9 mouse cellular contexts compared by ENCODE assay signal in genomic region chr12:70784240-70784705, GRCm38 (mm10). TPM values are rescaled to one million over a fixed set of nuclear protein-coding genes. Genes with fewer than 3 reads are reported as not detected.
DNase-seq lines count a peak whose midpoint lies in the region; ATAC-seq and TF ChIP-seq lines count a peak whose summit lies in the region.
"Had no signal": no experiment of that assay in that cellular context is flagged by ENCODE, and none has a peak within 500 bp of the region (broad histone marks: within the 10 kb centered on the region; RNA-seq: fewer than 3 reads in every experiment).

No protein-coding gene starts in this region.

- no peaks in the 10 kb centered on the region; the same call in 1 of the 2 replicates for H3K27me3 ChIP-seq in midbrain, embryonic 10.5 days (ENCODE audit: low read depth, poor library complexity, severe bottlenecking)
- H3K27me3 ChIP-seq in midbrain, postnatal 0 days (ENCODE audit: insufficient read depth, low read length) = no peaks in the 10 kb centered on the region
- no peaks in the 10 kb centered on the region for H3K27me3 ChIP-seq in forebrain, embryonic 13.5 days
- H3K27me3 ChIP-seq in limb, embryonic 12.5 days = peaks cover 7% of the 10 kb centered on the region; the same call in 1 of the 2 replicates
- H3K27me3 ChIP-seq in neural tube, embryonic 13.5 days = no peaks in the 10 kb centered on the region

- peak overlapping the region; percentile 35 for H3K4me3 ChIP-seq in midbrain, embryonic 10.5 days
- H3K4me3 ChIP-seq in midbrain, postnatal 0 days (ENCODE audit: low read depth, low read length) = no peak overlapping the region
- no peak overlapping the region for H3K4me3 ChIP-seq in forebrain, embryonic 13.5 days
- no peak overlapping the region for H3K4me3 ChIP-seq in limb, embryonic 12.5 days (replicated peaks)
- H3K4me3 ChIP-seq in neural tube, embryonic 13.5 days = no peak overlapping the region
- H3K4me3 ChIP-seq in gastrocnemius, adult 2 months = no peak overlapping the region

- no peak for ATAC-seq in midbrain, postnatal 0 days (ENCODE audit: low FRiP score)
- no peak for ATAC-seq in forebrain, embryonic 13.5 days
- ATAC-seq in limb, embryonic 12.5 days (ENCODE audit: insufficient number of reproducible peaks, insufficient read depth, low FRiP score, low TSS enrichment, low read depth) = no peak
- 0 out of 2 replicates have a peak, but pooled peaks have one; percentile 15 for ATAC-seq in neural tube, embryonic 13.5 days (ENCODE audit: low read depth)
- no peak for ATAC-seq in megakaryocyte progenitor cell, adult 5-6 weeks (replicated peaks; ENCODE audit: poor library complexity)

- peaks cover 32% of the 10 kb centered on the region for H3K4me1 ChIP-seq in midbrain, embryonic 10.5 days
- no peaks in the 10 kb centered on the region for H3K4me1 ChIP-seq in midbrain, postnatal 0 days (ENCODE audit: insufficient read depth, low read length)
- H3K4me1 ChIP-seq in forebrain, embryonic 13.5 days = peaks cover 15% of the 10 kb centered on the region
- peaks cover 17% of the 10 kb centered on the region for H3K4me1 ChIP-seq in limb, embryonic 12.5 days (replicated peaks)
- peaks cover 19% of the 10 kb centered on the region; the same call in 1 of the 2 replicates for H3K4me1 ChIP-seq in neural tube, embryonic 13.5 days (replicated peaks)

- TF ChIP-seq CTCF in midbrain, postnatal 0 days (IDR thresholded peaks at IDR 0.05) = no peak
- TF ChIP-seq CTCF in gastrocnemius, adult 2 months (IDR thresholded peaks at IDR 0.05) = no peak

- peak overlapping the region; percentile 65 for H3K27ac ChIP-seq in midbrain, embryonic 10.5 days (replicated peaks)
- no peak overlapping the region for H3K27ac ChIP-seq in midbrain, postnatal 0 days (ENCODE audit: low read depth, low read length)
- no peak overlapping the region for H3K27ac ChIP-seq in forebrain, embryonic 13.5 days
- no peak overlapping the region for H3K27ac ChIP-seq in limb, embryonic 12.5 days
- H3K27ac ChIP-seq in neural tube, embryonic 13.5 days (replicated peaks) = no peak overlapping the region
- H3K27ac ChIP-seq in gastrocnemius, adult 2 months = no peak overlapping the region

- intact Hi-C loops in gastrocnemius, adult 2 months (cut with DNase I) = no loop called here
- intact Hi-C loops in gastrocnemius, postnatal 14 days (cut with DNase I; ENCODE audit: low total_unique reads) = no loop called here

- no peak overlapping the region for H3K4me2 ChIP-seq in midbrain, postnatal 0 days (ENCODE audit: low read depth, low read length, poor library complexity, severe bottlenecking)
- peak overlapping the region; percentile 37; the same call in 1 of the 2 replicates for H3K4me2 ChIP-seq in forebrain, embryonic 13.5 days
- peak overlapping the region; percentile 36 for H3K4me2 ChIP-seq in limb, embryonic 12.5 days
- peak overlapping the region; percentile 37 for H3K4me2 ChIP-seq in neural tube, embryonic 13.5 days

- no peak overlapping the region for H3K9ac ChIP-seq in midbrain, postnatal 0 days (replicated peaks; ENCODE audit: low read length, poor library complexity, severe bottlenecking)
- H3K9ac ChIP-seq in forebrain, embryonic 13.5 days = no peak overlapping the region
- 0 out of 2 replicates have a peak overlapping the region, but pooled peaks have one; percentile 23 for H3K9ac ChIP-seq in limb, embryonic 12.5 days (replicated peaks)
- H3K9ac ChIP-seq in neural tube, embryonic 13.5 days = peak overlapping the region; percentile 6; the same call in 1 of the 2 replicates

- H3K9me3 ChIP-seq in midbrain, embryonic 10.5 days (replicated peaks) = no peaks in the 10 kb centered on the region
- no peaks in the 10 kb centered on the region for H3K9me3 ChIP-seq in midbrain, postnatal 0 days (ENCODE audit: low read length)
- no peaks in the 10 kb centered on the region for H3K9me3 ChIP-seq in forebrain, embryonic 13.5 days (replicated peaks)
- no peaks in the 10 kb centered on the region for H3K9me3 ChIP-seq in limb, embryonic 12.5 days
- no peaks in the 10 kb centered on the region for H3K9me3 ChIP-seq in neural tube, embryonic 13.5 days

- no peaks in the 10 kb centered on the region for H3K36me3 ChIP-seq in midbrain, embryonic 10.5 days
- no peaks in the 10 kb centered on the region for H3K36me3 ChIP-seq in midbrain, postnatal 0 days (ENCODE audit: insufficient read depth, low read length)
- no peaks in the 10 kb centered on the region for H3K36me3 ChIP-seq in forebrain, embryonic 13.5 days (ENCODE audit: poor library complexity, severe bottlenecking)
- H3K36me3 ChIP-seq in limb, embryonic 12.5 days = no peaks in the 10 kb centered on the region
- no peaks in the 10 kb centered on the region for H3K36me3 ChIP-seq in neural tube, embryonic 13.5 days

- DNase-seq in midbrain, embryonic 10.5 days (ENCODE audit: low spot score) = no peak
- DNase-seq in midbrain, postnatal 0 days (ENCODE audit: low spot score) = no peak
- DNase-seq in gastrocnemius, adult 2 months = no peak
- DNase-seq in gastrocnemius, postnatal 14 days = no peak
- DNase-seq: right cerebral cortex, adult 18-20 months had no signal

- 39% methylated on average over 6 of the region's 6 CpGs for WGBS in midbrain, embryonic 10.5 days
- 35% methylated on average over 6 of the region's 6 CpGs for WGBS in midbrain, postnatal 0 days
- 34% methylated on average over 6 of the region's 6 CpGs for WGBS in forebrain, embryonic 13.5 days
- 39% methylated on average over 6 of the region's 6 CpGs for WGBS in limb, embryonic 12.5 days
- 36% methylated on average over 6 of the region's 6 CpGs for WGBS in neural tube, embryonic 13.5 days

RNA-seq across cellular contexts. Expression of gene Frmd6, which starts 41.0 kb away (rescaled TPM):
- polyA plus RNA-seq in midbrain, embryonic 10.5 days (2016; fragmentation: Nextera tagmentation; extraction: Ambion mirVana) = 18.0 and 19.2 TPM in 2 replicates
- 7.2 and 8.9 TPM in 2 replicates for total RNA-seq in midbrain, postnatal 0 days (2014; rRNA removed)
- 5.9 and 6.8 TPM in 2 replicates for polyA plus RNA-seq in midbrain, postnatal 0 days (2015; fragmentation: Nextera tagmentation; extraction: Ambion mirVana)
- 6.4 and 6.8 TPM in 2 replicates for polyA plus RNA-seq in forebrain, embryonic 13.5 days (2015; fragmentation: Nextera tagmentation; extraction: Ambion mirVana)
- 75.1 and 75.2 TPM in 2 replicates for polyA plus RNA-seq in limb, embryonic 12.5 days (2016; fragmentation: Nextera tagmentation; extraction: Ambion mirVana)
- 12.7 and 15.6 TPM in 2 replicates for polyA plus RNA-seq in neural tube, embryonic 13.5 days (2015; fragmentation: Nextera tagmentation; extraction: Ambion mirVana)
- 10 to 100 TPM in 1 of 2 experiments, 1 to 10 TPM in 1; 9.8 to 14.2 TPM for total RNA-seq in gastrocnemius, adult 2 months (2021)
- 4.8 and 8.8 TPM in 2 replicates for total RNA-seq in megakaryocyte progenitor cell, adult 5-6 weeks (2015)
- 3.9 and 7.4 TPM in 2 replicates for total RNA-seq in megakaryocyte progenitor cell, adult 5-6 weeks (2017)
- 10 to 100 TPM; 21.4 to 23.6 TPM for total RNA-seq in gastrocnemius, postnatal 14 days (2021)

Comparison
In these comparisons a context has a peak if more than half of its experiments do, and no peak if none do; other contexts are left out.
1. H3K9ac ChIP-seq: peak in limb, embryonic 12.5 days (single experiment) and neural tube, embryonic 13.5 days (single experiment); none in midbrain, postnatal 0 days (single experiment) and forebrain, embryonic 13.5 days (single experiment).